Mouse (Mus musculus) mouse trophoblast stem cell (cell line): ENCODE measurements at regions not wholly inside any gene's neighbourhood (a gene's known extent, or its start where the extent isn't known, plus 50 kb on each side); places are given as distances from the start of the nearest gene placed in this dataset.
"Not testable (repeated sequence)": the region's sequence is repeated elsewhere in the genome, so short reads cannot be mapped to it uniquely, and the experiment has no call there.

ENCODE experiments used
- in situ Hi-C, 2 experiments: fragments of 300-500 bp; cut with MseI, MboI; formaldehyde crosslinking; loops; 2 replicates in 1 of 2; 3 replicates in 1 of 2; pipeline ENCODE4 v1.15.1; 2025

DNA sequence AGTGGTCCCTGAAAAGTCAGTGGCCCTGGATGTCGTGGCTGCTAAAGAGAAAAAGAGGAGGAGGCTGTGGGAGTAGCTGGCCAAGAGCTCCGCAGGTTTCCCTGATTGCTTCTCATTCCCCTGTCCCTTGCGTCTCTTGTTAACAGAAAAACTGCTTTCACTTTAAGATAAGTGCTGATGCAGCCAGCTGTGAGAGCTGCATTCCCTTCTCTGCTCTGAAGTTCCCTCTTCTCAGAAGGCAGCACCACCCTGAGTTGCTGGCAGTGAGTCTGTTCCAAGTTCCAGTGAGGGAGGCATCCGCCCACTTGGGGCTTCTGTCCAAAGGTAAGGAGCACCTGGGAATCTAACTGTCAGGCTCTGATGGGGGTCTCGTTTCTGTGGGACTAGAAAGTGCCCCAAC, 63.5 kb downstream of the Olfr693 start:
- in situ Hi-C loops, result not testable (repeated sequence)

DNA sequence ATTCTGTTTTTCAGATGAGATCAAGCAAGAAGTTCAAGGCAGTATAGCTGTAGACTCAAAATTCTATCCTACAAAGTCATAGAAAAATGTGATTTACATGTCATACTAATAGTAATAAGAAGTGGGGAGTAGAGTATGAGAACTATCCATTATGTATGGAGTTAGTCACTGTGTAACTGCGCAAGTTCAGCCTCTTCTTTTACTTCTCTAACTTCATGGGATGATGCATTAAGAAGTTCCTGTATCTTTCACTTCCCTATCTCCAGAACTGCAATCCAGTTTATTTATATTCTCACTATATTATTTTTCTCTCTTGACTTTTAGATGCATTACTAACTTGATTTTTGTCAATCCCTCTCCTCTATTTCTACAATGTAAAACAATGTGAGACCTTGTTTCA, 67.7 kb downstream of the Olfr693 start:
- in situ Hi-C loops, result no loop called here

DNA sequence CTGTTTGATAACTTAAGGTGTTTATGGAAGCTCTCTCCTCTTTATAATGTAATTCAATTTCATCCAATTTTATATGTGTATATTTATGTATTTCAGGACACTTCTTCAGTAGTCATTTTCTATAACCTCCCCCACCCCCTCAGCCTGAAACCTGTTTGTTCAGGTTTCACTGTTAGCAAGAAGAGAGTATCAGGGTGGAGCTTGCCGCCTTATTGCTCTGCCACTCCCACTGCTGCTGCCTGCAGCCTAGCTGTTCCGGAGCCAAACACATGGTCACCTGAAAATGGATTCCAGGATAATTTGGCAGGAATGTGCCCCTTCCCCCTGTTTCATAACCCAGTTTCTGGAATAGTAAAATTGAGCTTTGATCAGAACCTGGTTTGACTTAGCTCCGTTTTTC, 100.0 kb downstream of the Olfr693 start:
- in situ Hi-C loops, result loop anchor here (25.0 kb wide), 1 partner anchor 343 kb away; no protein-coding TSS in a partner anchor

DNA sequence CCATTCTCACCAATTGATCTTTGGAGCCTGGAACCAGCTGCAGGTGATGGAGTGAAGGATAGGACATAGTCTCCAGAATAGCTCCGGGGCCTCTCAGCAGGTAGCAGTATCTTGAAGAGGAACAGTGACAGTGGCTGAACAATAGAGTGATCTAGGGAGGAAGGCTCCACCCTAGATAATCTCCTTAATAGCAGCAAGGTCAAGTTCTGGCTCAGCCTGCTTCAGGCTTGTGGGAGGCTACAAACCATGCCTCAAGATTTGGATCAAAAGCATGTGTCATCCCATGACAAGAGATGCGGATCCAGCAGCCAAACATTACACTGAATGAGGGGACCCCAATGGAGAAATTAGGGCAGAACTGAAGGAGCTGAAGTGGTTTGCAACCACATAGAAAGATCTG, 112.1 kb downstream of the Olfr693 start:
- in situ Hi-C loops, result not testable (repeated sequence)

DNA sequence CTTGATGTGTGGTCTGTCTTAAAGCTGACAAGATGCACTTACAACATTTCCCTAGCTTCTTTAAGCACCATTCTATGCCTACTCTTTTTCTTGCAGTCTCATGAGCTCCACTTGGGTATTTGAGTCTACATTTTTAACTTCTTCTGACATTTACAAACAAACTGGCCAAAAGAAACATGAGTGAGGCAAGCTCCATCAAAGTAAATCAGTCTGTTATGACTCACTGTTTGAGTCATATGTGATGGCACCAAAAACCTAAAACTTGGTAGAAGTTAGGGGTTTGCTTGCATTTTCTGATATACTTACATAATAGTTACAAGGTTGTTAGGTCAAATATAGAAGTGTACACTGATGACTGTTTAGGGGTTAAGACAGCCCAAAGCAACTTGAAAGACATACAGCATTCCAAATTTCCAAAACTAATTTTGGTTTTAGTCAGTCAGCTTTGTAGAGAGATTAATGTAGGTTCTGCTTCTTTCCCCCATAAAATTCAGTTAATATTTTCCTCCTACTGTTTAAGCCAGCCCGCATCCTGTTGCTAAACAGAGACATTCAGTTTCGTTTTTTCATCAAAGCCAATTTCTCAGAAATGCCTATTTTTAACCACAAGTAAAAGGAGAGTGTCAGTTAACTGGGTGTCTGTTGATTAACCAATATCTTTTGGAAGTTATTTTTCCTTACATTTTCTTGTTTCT, 129.4 kb downstream of the Olfr693 start:
- in situ Hi-C loops, result no loop called here

DNA sequence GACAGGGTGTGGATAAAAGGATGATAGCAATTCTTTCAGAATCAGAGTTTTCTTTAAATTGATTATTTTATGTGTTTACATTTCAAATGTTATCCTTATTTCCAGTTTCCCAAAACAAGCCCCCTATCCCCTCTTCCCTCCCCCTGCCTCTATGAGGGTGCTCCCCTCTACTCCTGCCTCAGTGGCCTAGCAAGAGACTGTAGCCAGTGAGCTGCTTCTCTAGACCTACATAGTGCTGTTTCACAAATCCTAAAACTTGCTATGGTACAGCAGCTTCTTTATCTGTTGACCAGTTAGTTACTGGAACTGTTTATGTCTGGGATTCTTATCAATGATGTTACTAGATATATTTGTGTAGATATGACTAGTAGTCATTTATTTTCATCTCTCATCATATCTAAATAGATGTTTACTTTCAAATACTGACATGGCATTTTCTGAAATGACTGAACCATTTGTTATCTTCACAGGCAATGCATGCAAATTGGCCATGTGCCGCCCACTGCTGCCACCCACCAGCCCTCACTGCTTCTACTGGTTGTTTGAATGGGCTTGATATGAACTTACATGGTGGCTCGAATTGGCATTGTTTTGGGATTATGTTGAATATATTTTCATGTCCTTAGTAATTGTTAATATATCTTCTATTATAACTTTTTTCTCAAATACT, 150.8 kb downstream of the Olfr693 start:
- in situ Hi-C loops, result not testable (repeated sequence)

DNA sequence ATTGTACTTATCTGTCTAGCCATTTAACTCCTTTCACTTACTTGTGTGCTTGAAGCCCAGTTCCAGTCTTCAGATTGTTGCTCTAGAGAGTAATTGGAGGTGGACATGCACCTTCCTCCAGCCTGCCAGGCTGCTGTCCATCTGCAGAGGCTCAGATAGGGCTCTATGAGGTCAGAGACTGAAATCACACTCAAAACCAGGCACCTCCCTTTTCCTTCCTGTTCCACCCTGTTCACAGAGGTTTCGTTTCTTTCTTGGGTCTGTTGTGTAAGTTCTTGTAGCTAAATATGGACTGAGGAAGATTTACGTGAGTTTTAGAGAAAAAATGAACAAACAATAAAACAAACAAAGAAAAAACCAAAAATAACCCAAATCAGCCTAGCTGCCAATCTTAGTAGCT, 151.4 kb downstream of the Olfr693 start:
- in situ Hi-C loops, result not testable (repeated sequence)

DNA sequence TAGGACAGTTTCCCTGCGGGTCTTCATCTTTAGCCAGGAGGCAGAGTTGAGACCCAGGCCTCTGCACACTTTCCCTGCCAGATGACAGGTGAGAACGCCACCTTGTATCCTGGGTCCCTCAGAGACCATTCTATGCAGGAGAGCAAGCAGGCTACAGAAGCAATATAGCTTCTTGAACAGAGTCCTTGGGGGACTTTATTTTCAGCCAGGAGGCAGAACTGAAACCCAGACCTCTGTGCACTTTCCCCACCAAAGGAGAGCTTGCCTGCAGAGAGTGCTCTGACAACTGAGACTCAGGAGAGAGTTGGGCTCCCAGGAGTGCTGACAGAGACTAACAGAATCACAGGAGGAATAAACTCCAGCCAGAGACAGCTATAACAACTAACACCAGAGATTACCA, 185.5 kb downstream of the Olfr693 start:
- in situ Hi-C loops, result no loop called here
